Mouse (Mus musculus): Measurements from ENCODE around the gene Aox2. TPM values are rescaled to one million over a fixed set of nuclear protein-coding genes. Genes with fewer than 3 reads are reported as not detected.

Aox2 gene
- 0.02 TPM in 1 of 2 replicates, not detected in the other for polyA plus RNA-seq (2012; rRNA removed)

GRCm38 (mm10) chr1:58278026-58278425 is at the start of gene Aox2:
Gene Aox2, plus strand, starts transcription at chr1:58278326.
- H3K36me3 ChIP-seq (ENCODE audit: control insufficient read depth, insufficient read depth, low read length): no peaks in the 10 kb centered on the region
- TF ChIP-seq CTCF (IDR thresholded peaks at IDR 0.05; ENCODE audit: extremely low read depth, insufficient read depth, insufficient read length, insufficient replicate concordance) (no peak), POLR2A (IDR thresholded peaks at IDR 0.05; ENCODE audit: low read depth, low read length) (no peak)
- WGBS: 78% methylated on average over 5 of the region's 5 CpGs

GRCm38 (mm10) chr1:58228916-58229315 is 49.2 kb upstream of the Aox2 start:
- no peak for DNase-seq (ENCODE audit: low read depth in 1 of 2, low spot score in 2 of 2)
- Histone ChIP-seq H3K36me3 (ENCODE audit: control insufficient read depth, insufficient read depth, low read length) (no peaks in the 10 kb centered on the region), H3K27me3 (ENCODE audit: control insufficient read depth, insufficient read depth, low read length) (no peaks in the 10 kb centered on the region), H3K4me3 (ENCODE audit: extremely low read depth, insufficient read depth, insufficient read length) (no peak overlapping the region), H3K4me1 (ENCODE audit: control insufficient read depth, insufficient read depth, insufficient read length) (no peaks in the 10 kb centered on the region), H3K27ac (ENCODE audit: insufficient read depth, low read length) (no peak overlapping the region)
- TF ChIP-seq CTCF (IDR thresholded peaks at IDR 0.05; ENCODE audit: extremely low read depth, insufficient read depth, insufficient read length, insufficient replicate concordance) (no peak), POLR2A (IDR thresholded peaks at IDR 0.05; ENCODE audit: low read depth, low read length) (no peak)

More at GRCm38 (mm10) chr1:58278026-58278425, at the start of gene Aox2:
- Histone ChIP-seq H3K4me3 (ENCODE audit: extremely low read depth, insufficient read depth, insufficient read length) (no peak within 1 kb of the TSS), H3K27me3 (ENCODE audit: control insufficient read depth, insufficient read depth, low read length) (no peaks in the 10 kb centered on the region), H3K27ac (ENCODE audit: insufficient read depth, low read length) (no peak within 1 kb of the TSS), H3K4me1 (ENCODE audit: control insufficient read depth, insufficient read depth, insufficient read length) (no peaks in the 10 kb centered on the region)
- no peak for DNase-seq (ENCODE audit: low read depth in 1 of 2, low spot score in 2 of 2)

GRCm38 (mm10) chr1:58229774-58230173 is 48.4 kb upstream of the Aox2 start:
- TF ChIP-seq CTCF (IDR thresholded peaks at IDR 0.05; ENCODE audit: extremely low read depth, insufficient read depth, insufficient read length, insufficient replicate concordance): no peak
- no peak for TF ChIP-seq POLR2A (IDR thresholded peaks at IDR 0.05; ENCODE audit: low read depth, low read length)
- H3K27me3 ChIP-seq (ENCODE audit: control insufficient read depth, insufficient read depth, low read length): no peaks in the 10 kb centered on the region
- no peak for DNase-seq (ENCODE audit: low read depth in 1 of 2, low spot score in 2 of 2)
- H3K4me3 ChIP-seq (ENCODE audit: extremely low read depth, insufficient read depth, insufficient read length): no peak overlapping the region
- no peaks in the 10 kb centered on the region for H3K4me1 ChIP-seq (ENCODE audit: control insufficient read depth, insufficient read depth, insufficient read length)
- no peak overlapping the region for H3K27ac ChIP-seq (ENCODE audit: insufficient read depth, low read length)
- H3K36me3 ChIP-seq (ENCODE audit: control insufficient read depth, insufficient read depth, low read length): no peaks in the 10 kb centered on the region
- WGBS: 42% methylated on average over 4 of the region's 4 CpGs

GRCm38 (mm10) chr1:58230542-58230941 is 47.6 kb upstream of the Aox2 start:
- H3K4me1 ChIP-seq (ENCODE audit: control insufficient read depth, insufficient read depth, insufficient read length): no peaks in the 10 kb centered on the region
- no peak overlapping the region for H3K27ac ChIP-seq (ENCODE audit: insufficient read depth, low read length)
- DNase-seq (ENCODE audit: low read depth in 1 of 2, low spot score in 2 of 2): no peak
- 75% methylated on average over 5 of the region's 5 CpGs for WGBS
- no peak overlapping the region for H3K4me3 ChIP-seq (ENCODE audit: extremely low read depth, insufficient read depth, insufficient read length)
- TF ChIP-seq POLR2A (IDR thresholded peaks at IDR 0.05; ENCODE audit: low read depth, low read length) (no peak), CTCF (IDR thresholded peaks at IDR 0.05; ENCODE audit: extremely low read depth, insufficient read depth, insufficient read length, insufficient replicate concordance) (no peak)
- no peaks in the 10 kb centered on the region for H3K27me3 ChIP-seq (ENCODE audit: control insufficient read depth, insufficient read depth, low read length)
- H3K36me3 ChIP-seq (ENCODE audit: control insufficient read depth, insufficient read depth, low read length): no peaks in the 10 kb centered on the region

- Histone ChIP-seq H3K36me3 (ENCODE audit: control insufficient read depth, insufficient read depth, low read length) (no peaks in the 10 kb centered on the region), H3K4me3 (ENCODE audit: extremely low read depth, insufficient read depth, insufficient read length) (no peak overlapping the region), H3K27ac (ENCODE audit: insufficient read depth, low read length) (no peak overlapping the region), H3K27me3 (ENCODE audit: control insufficient read depth, insufficient read depth, low read length) (no peaks in the 10 kb centered on the region), H3K4me1 (ENCODE audit: control insufficient read depth, insufficient read depth, insufficient read length) (no peaks in the 10 kb centered on the region)
- no peak for TF ChIP-seq POLR2A (IDR thresholded peaks at IDR 0.05; ENCODE audit: low read depth, low read length)
- TF ChIP-seq CTCF (IDR thresholded peaks at IDR 0.05; ENCODE audit: extremely low read depth, insufficient read depth, insufficient read length, insufficient replicate concordance): no peak
- WGBS: 57% methylated on average over 5 of the region's 5 CpGs
- DNase-seq (ENCODE audit: low read depth in 1 of 2, low spot score in 2 of 2): no peak
These were observed 42.7 kb upstream of the Aox2 start for GRCm38 (mm10) chr1:58235405-58235804.

- Histone ChIP-seq H3K27me3 (ENCODE audit: control insufficient read depth, insufficient read depth, low read length) (no peaks in the 10 kb centered on the region), H3K4me1 (ENCODE audit: control insufficient read depth, insufficient read depth, insufficient read length) (no peaks in the 10 kb centered on the region), H3K27ac (ENCODE audit: insufficient read depth, low read length) (no peak overlapping the region), H3K36me3 (ENCODE audit: control insufficient read depth, insufficient read depth, low read length) (no peaks in the 10 kb centered on the region), H3K4me3 (ENCODE audit: extremely low read depth, insufficient read depth, insufficient read length) (no peak overlapping the region)
- no peak for DNase-seq (ENCODE audit: low read depth in 1 of 2, low spot score in 2 of 2)
- 85% methylated on average over 4 of the region's 4 CpGs for WGBS
- TF ChIP-seq CTCF (IDR thresholded peaks at IDR 0.05; ENCODE audit: extremely low read depth, insufficient read depth, insufficient read length, insufficient replicate concordance) (no peak), POLR2A (IDR thresholded peaks at IDR 0.05; ENCODE audit: low read depth, low read length) (no peak)
These were observed 40.4 kb upstream of the Aox2 start for GRCm38 (mm10) chr1:58237527-58238299.

- 91% methylated on average over 5 of the region's 5 CpGs for WGBS
- H3K27ac ChIP-seq (ENCODE audit: insufficient read depth, low read length): no peak overlapping the region
These were observed 39.7 kb upstream of the Aox2 start for GRCm38 (mm10) chr1:58238440-58238839.

More at GRCm38 (mm10) chr1:58238440-58238839, 39.7 kb upstream of the Aox2 start:
- TF ChIP-seq POLR2A (IDR thresholded peaks at IDR 0.05; ENCODE audit: low read depth, low read length): no peak
- TF ChIP-seq CTCF (IDR thresholded peaks at IDR 0.05; ENCODE audit: extremely low read depth, insufficient read depth, insufficient read length, insufficient replicate concordance): no peak
- H3K4me1 ChIP-seq (ENCODE audit: control insufficient read depth, insufficient read depth, insufficient read length): no peaks in the 10 kb centered on the region
- H3K4me3 ChIP-seq (ENCODE audit: extremely low read depth, insufficient read depth, insufficient read length): no peak overlapping the region
- no peaks in the 10 kb centered on the region for H3K36me3 ChIP-seq (ENCODE audit: control insufficient read depth, insufficient read depth, low read length)
- H3K27me3 ChIP-seq (ENCODE audit: control insufficient read depth, insufficient read depth, low read length): no peaks in the 10 kb centered on the region
- DNase-seq (ENCODE audit: low read depth in 1 of 2, low spot score in 2 of 2): no peak
